Mouse (Mus musculus): ENCODE data around the gene Gnaz.

GRCm38 (mm10) chr10:75065691-75066090 is 98.7 kb downstream of the Gnaz start:
- TF ChIP-seq POLR2A (IDR thresholded peaks at IDR 0.05; ENCODE audit: low read depth, low read length): no peak
- TF ChIP-seq CTCF (IDR thresholded peaks at IDR 0.05; ENCODE audit: borderline replicate concordance, insufficient read depth, low read length): no peak

Data from embryonic fibroblast, embryonic 13.5 days (primary cell).